Mouse (Mus musculus) forebrain, embryonic 10.5 days (tissue): ENCODE measurements around the gene Drg2. TPM values are rescaled to one million over a fixed set of nuclear protein-coding genes. Genes with fewer than 3 reads are reported as not detected.

Experiments used
- polyA plus RNA-seq: library from polyadenylated mRNA; unstranded; fragments of >200 nt; fragmentation: Nextera tagmentation; extraction: Ambion mirVana; gene quantifications from 2 replicates; pipeline ENCODE4 v1.2.1, GENCODE M21; 2016

The Drg2 gene
- polyA plus RNA-seq, 1 experiment from 2014 or later = 129 TPM

Other genes with a start within 250 kb of the Drg2 start
- gene Srebf1, start 232.0 kb upstream of the Drg2 start, polyA plus RNA-seq = 59.3 and 66.1 TPM in 2 replicates
- 18.0 TPM in 2 replicates for gene Tom1l2, start 101.7 kb upstream of the Drg2 start, polyA plus RNA-seq
- 1.5 and 1.6 TPM in 2 replicates for gene Drc3, start 101.3 kb upstream of the Drg2 start, polyA plus RNA-seq
- 29.5 and 33.5 TPM in 2 replicates for gene Gid4, start 37.4 kb upstream of the Drg2 start, polyA plus RNA-seq
- gene Atpaf2, start 36.1 kb upstream of the Drg2 start, polyA plus RNA-seq = 53.5 and 54.8 TPM in 2 replicates
- 0.02 and 0.10 TPM in 2 replicates for gene Myo15, start 14.7 kb downstream of the Drg2 start, polyA plus RNA-seq
- gene Alkbh5, start 81.8 kb downstream of the Drg2 start, polyA plus RNA-seq = 32.3 and 39.9 TPM in 2 replicates
- 144 and 148 TPM in 2 replicates for gene Llgl1, start 245.1 kb downstream of the Drg2 start, polyA plus RNA-seq